Mouse (Mus musculus) limb, embryonic 14.5 days (tissue): ENCODE measurements around the gene Efna2. TPM values are rescaled to one million over a fixed set of nuclear protein-coding genes. Genes with fewer than 3 reads are reported as not detected.

Experiments used
- ATAC-seq: fragments of 200-750 bp; cut with Nextera tagmentation; 2 replicates; pipeline ENCODE4 v1.8.0; 2017; ENCODE audit warnings: low read depth, moderate number of reproducible peaks, moderate TSS enrichment; ENCODE audit not compliant: low FRiP score
- DNase-seq: peaks from one replicate; pipeline ENCODE4 v3.0.0-alpha.2; 2015; ENCODE audit warnings: low spot score
- H3K27ac ChIP-seq: fragments of 300-500 bp; sonication (generic); replicated peaks from 2 replicates; pipeline ENCODE4 v1.5.1; 2014; ENCODE audit warnings: low read depth, mild to moderate bottlenecking, low read length, moderate library complexity, mixed read lengths
- H3K27me3 ChIP-seq: fragments of 300-500 bp; sonication (generic); 2 replicates; pipeline ENCODE4 v1.6.1; 2014; ENCODE audit warnings: low read length, mixed read lengths; ENCODE audit not compliant: control insufficient read depth, insufficient read depth
- H3K36me3 ChIP-seq: fragments of 300-500 bp; sonication (generic); 2 replicates; pipeline ENCODE4 v1.6.1; 2014; ENCODE audit warnings: mild to moderate bottlenecking, low read length, moderate library complexity, mixed read lengths; ENCODE audit not compliant: control insufficient read depth, insufficient read depth
- H3K4me1 ChIP-seq: fragments of 300-500 bp; sonication (generic); 2 replicates; pipeline ENCODE4 v1.6.1; 2014; ENCODE audit warnings: antibody characterized with exemption, low read length, mixed read lengths; ENCODE audit not compliant: control insufficient read depth, insufficient read depth
- H3K4me2 ChIP-seq: fragments of 300-500 bp; sonication (generic); replicated peaks from 2 replicates; pipeline ENCODE4 v1.6.1; 2014; ENCODE audit warnings: low read depth, mild to moderate bottlenecking, low read length, moderate library complexity; ENCODE audit not compliant: severe bottlenecking
- H3K4me3 ChIP-seq: fragments of 300-500 bp; sonication (generic); replicated peaks from 2 replicates; pipeline ENCODE4 v1.5.1; 2014; ENCODE audit warnings: low read length
- H3K9ac ChIP-seq: fragments of 300-500 bp; sonication (generic); 2 replicates; pipeline ENCODE4 v1.6.1; 2014; ENCODE audit warnings: mild to moderate bottlenecking, low read depth, low read length, moderate library complexity; ENCODE audit not compliant: severe bottlenecking
- H3K9me3 ChIP-seq: fragments of 300-500 bp; sonication (generic); 2 replicates; pipeline ENCODE4 v1.6.1; 2016; ENCODE audit warnings: low read length; ENCODE audit not compliant: control insufficient read depth
- POLR2A ChIP-seq: fragments of 200-500 bp; IDR thresholded peaks from 2 replicates; pipeline ENCODE4 v1.8.0; 2012; ENCODE audit warnings: inconsistent platforms, mild to moderate bottlenecking, moderate library complexity, borderline replicate concordance; ENCODE audit not compliant: insufficient read depth, insufficient read length; ENCODE audit errors: extremely low read depth
- WGBS: fragments of 180-500 bp; shearing (Covaris S2); extraction: QIAGEN DNeasy Blood & Tissue Kit; methylation state at CpG from one replicate; pipeline ENCODE4 v1.1.7; 2014; 5-methylcytosine and 5-hydroxymethylcytosine counted together
- polyA plus RNA-seq, 2 experiments: library from polyadenylated mRNA; depleted of rRNA in 1 of 2; stranded (reverse) in 1 of 2; unstranded in 1 of 2; fragments of >200 nt; fragmentation: Nextera tagmentation in 1 of 2; extraction: Ambion mirVana in 1 of 2; gene quantifications; 2 replicates each; pipeline versions ENCODE4 v1.2.1 to v1.2.3; 2012 to 2014

Gene Efna2
- polyA plus RNA-seq, 2 experiments: 31.5 to 41.7 TPM

GRCm38 (mm10) chr10:80160455-80161371 is 18.6 kb upstream of the Efna2 start:
- Histone ChIP-seq H3K9ac (peak overlapping the region; percentile 36), H3K4me2 (peak overlapping the region; percentile 81), H3K36me3 (peaks cover 23% of the 10 kb centered on the region), H3K27ac (peak overlapping the region; percentile 87), H3K4me1 (peaks cover 68% of the 10 kb centered on the region), H3K9me3 (no peaks in the 10 kb centered on the region), H3K4me3 (peak overlapping the region; percentile 43), H3K27me3 (no peaks in the 10 kb centered on the region)
- peak; percentile 69 for DNase-seq
- ATAC-seq: no peak
- WGBS: 3% methylated on average over 32 of the region's 33 CpGs
- TF ChIP-seq POLR2A: no peak

GRCm38 (mm10) chr10:80161522-80162242 is 17.6 kb upstream of the Efna2 start:
- H3K4me2 ChIP-seq: peak overlapping the region; percentile 81
- WGBS: 11% methylated on average over 7 of the region's 7 CpGs
- H3K9me3 ChIP-seq: no peaks in the 10 kb centered on the region
- peaks cover 13% of the 10 kb centered on the region for H3K36me3 ChIP-seq
- TF ChIP-seq POLR2A: no peak
- H3K27ac ChIP-seq: peak overlapping the region; percentile 87
- no peaks in the 10 kb centered on the region for H3K27me3 ChIP-seq
- peak overlapping the region; percentile 43 for H3K4me3 ChIP-seq
- peaks cover 67% of the 10 kb centered on the region for H3K4me1 ChIP-seq
- ATAC-seq: peak; percentile 16
- peak overlapping the region; percentile 36; the same call in 1 of the 2 replicates for H3K9ac ChIP-seq
- DNase-seq: peak; percentile 63

DNA sequence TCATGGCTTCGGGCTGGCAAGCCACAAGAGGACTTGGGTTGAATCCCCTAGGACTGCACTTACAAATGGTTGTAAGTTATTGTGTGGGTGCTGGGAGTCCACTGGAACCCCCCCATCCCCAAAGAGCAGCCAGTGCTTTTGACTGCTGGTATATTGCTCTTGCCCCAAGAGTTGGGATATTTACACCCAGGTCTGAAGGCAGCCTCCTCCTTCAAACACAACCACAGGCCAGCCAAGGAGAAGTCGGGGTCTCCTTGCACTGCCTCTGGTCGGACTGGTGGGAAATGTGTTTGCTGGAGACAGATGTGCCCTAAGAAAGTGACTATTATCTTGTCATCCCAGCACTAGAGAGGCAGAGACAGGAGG is 17.1 kb upstream of the Efna2 start:
- DNase-seq: no peak
- Histone ChIP-seq H3K4me1 (peaks cover 68% of the 10 kb centered on the region), H3K4me3 (no peak overlapping the region), H3K9ac (no peak overlapping the region), H3K27me3 (no peaks in the 10 kb centered on the region), H3K9me3 (no peaks in the 10 kb centered on the region), H3K36me3 (peaks cover 8% of the 10 kb centered on the region), H3K27ac (peak overlapping the region; percentile 87; the same call in 1 of the 2 replicates), H3K4me2 (peak overlapping the region; percentile 81)
- TF ChIP-seq POLR2A: no peak
- WGBS: 77% methylated on average over 3 of the region's 3 CpGs
- ATAC-seq: no peak

DNA sequence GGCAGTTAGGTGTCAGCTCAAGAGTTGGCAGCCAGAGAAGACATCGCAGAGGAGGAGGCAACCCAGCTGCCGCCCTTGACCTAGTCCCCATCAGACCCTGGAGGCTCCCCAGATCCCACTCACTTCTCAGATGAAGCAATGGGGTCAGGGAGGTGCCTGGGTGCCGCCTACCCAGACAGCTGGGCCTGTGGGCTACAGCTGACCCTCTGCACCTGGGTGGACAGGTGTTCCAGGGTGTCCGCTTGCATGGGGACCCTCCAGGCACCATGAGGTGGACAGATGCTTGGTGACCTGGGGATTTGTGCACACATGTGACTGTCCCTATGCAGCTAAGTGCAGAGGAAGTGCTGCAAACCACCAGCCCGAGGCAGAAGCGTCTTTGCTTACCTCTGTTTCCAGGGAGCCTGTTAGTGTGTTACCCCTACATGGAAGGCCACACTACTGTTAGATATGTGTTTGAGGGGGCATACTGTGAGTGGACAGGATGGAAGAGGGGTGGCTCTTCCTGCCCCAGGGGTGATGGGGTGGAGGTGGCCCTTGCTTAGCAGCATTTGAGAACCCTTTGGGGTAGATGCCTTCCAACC is 16.5 kb upstream of the Efna2 start:
- TF ChIP-seq POLR2A: no peak
- no peak overlapping the region for H3K9ac ChIP-seq
- H3K27ac ChIP-seq: peak overlapping the region; percentile 87; the same call in 1 of the 2 replicates
- H3K36me3 ChIP-seq: peaks cover 2% of the 10 kb centered on the region
- H3K9me3 ChIP-seq: no peaks in the 10 kb centered on the region
- H3K4me1 ChIP-seq: peaks cover 64% of the 10 kb centered on the region
- no peaks in the 10 kb centered on the region for H3K27me3 ChIP-seq
- H3K4me3 ChIP-seq: no peak overlapping the region
- WGBS: 60% methylated on average over 6 of the region's 6 CpGs
- DNase-seq (no peak), ATAC-seq (no peak)
- no peak overlapping the region for H3K4me2 ChIP-seq

DNA sequence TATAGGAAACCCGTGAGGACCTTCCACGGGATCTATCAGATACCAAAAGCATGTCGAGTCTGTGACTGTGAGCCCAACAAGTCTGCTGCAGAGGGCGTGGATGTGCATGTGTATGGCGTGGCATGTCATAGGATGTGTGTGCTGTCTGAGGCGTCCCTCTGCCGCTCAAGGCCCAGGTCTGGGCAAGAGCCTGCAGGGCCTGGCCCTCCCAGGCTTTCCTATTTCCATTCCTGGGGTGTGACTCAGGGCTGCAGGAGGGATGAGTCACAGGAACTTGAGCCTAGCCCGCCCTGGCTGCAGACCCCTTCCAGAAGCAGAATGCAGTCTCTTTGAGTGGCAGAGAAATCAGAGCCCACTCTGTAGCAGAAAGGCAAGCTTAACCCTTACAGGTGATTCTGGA is 15.6 kb upstream of the Efna2 start:
- H3K36me3 ChIP-seq: no peaks in the 10 kb centered on the region
- no peak for ATAC-seq
- peaks cover 61% of the 10 kb centered on the region for H3K4me1 ChIP-seq
- H3K27me3 ChIP-seq: no peaks in the 10 kb centered on the region
- TF ChIP-seq POLR2A: no peak
- H3K9ac ChIP-seq: 0 out of 2 replicates have a peak overlapping the region, but pooled peaks have one; percentile 41
- 0 out of 2 replicates have a peak overlapping the region, but pooled peaks have one; percentile 19 for H3K4me2 ChIP-seq
- H3K9me3 ChIP-seq: no peaks in the 10 kb centered on the region
- 60% methylated on average over 8 of the region's 8 CpGs for WGBS
- H3K27ac ChIP-seq: peak overlapping the region; percentile 55; the same call in 1 of the 2 replicates
- DNase-seq: no peak
- H3K4me3 ChIP-seq: no peak overlapping the region
